Mouse (Mus musculus): ENCODE measurements at regions not wholly inside any gene's neighbourhood (a gene's known extent, or its start where the extent isn't known, plus 50 kb on each side); places are given as distances from the start of the nearest gene placed in this dataset.

- H3K36me3 ChIP-seq, result no peaks in the 10 kb centered on the region
- no peaks in the 10 kb centered on the region for H3K9me3 ChIP-seq
- H3K4me1 ChIP-seq, result no peaks in the 10 kb centered on the region
- H3K27ac ChIP-seq, result no peak overlapping the region
- no peak for DNase-seq (ENCODE audit: low spot score)
- H3K4me3 ChIP-seq, result no peak overlapping the region
- no peaks in the 10 kb centered on the region for H3K27me3 ChIP-seq (ENCODE audit: insufficient read depth, poor library complexity, severe bottlenecking)
- 85% methylated on average over 7 of the region's 7 CpGs for WGBS
Observed at GRCm38 (mm10) chr4:98224366-98224765, 158.7 kb downstream of the Tm2d1 start.

- DNase-seq (ENCODE audit: low spot score), result no peak
- no peaks in the 10 kb centered on the region for H3K9me3 ChIP-seq
- 67% methylated on average over 8 of the region's 8 CpGs for WGBS
- no peak overlapping the region for H3K4me3 ChIP-seq
- no peaks in the 10 kb centered on the region for H3K4me1 ChIP-seq
- H3K36me3 ChIP-seq, result no peaks in the 10 kb centered on the region
- no peak overlapping the region for H3K27ac ChIP-seq
- H3K27me3 ChIP-seq (ENCODE audit: insufficient read depth, poor library complexity, severe bottlenecking), result no peaks in the 10 kb centered on the region
Observed at GRCm38 (mm10) chr4:98223429-98223828, 159.7 kb downstream of the Tm2d1 start.

- Histone ChIP-seq H3K4me3 (no peak overlapping the region), H3K27ac (no peak overlapping the region), H3K27me3 (ENCODE audit: insufficient read depth, poor library complexity, severe bottlenecking) (no peaks in the 10 kb centered on the region), H3K36me3 (no peaks in the 10 kb centered on the region), H3K4me1 (no peaks in the 10 kb centered on the region), H3K9me3 (no peaks in the 10 kb centered on the region)
- no peak for DNase-seq (ENCODE audit: low spot score)
- 67% methylated on average over 4 of the region's 4 CpGs for WGBS
Observed at GRCm38 (mm10) chr4:98221566-98221965, 161.5 kb downstream of the Tm2d1 start.

GRCm38 (mm10) chr4:98215218-98215617 is 167.9 kb downstream of the Tm2d1 start:
- H3K27me3 ChIP-seq (ENCODE audit: insufficient read depth, poor library complexity, severe bottlenecking), result no peaks in the 10 kb centered on the region
- DNase-seq (ENCODE audit: low spot score), result no peak
- 91% methylated on average over 5 of the region's 5 CpGs for WGBS
- no peaks in the 10 kb centered on the region for H3K4me1 ChIP-seq
- H3K4me3 ChIP-seq, result no peak overlapping the region
- no peaks in the 10 kb centered on the region for H3K36me3 ChIP-seq
- H3K9me3 ChIP-seq, result no peaks in the 10 kb centered on the region
- no peak overlapping the region for H3K27ac ChIP-seq

- no peaks in the 10 kb centered on the region for H3K9me3 ChIP-seq
- no peak for DNase-seq (ENCODE audit: low spot score)
- peaks cover 9% of the 10 kb centered on the region; the same call in 1 of the 2 replicates for H3K4me1 ChIP-seq
- no peaks in the 10 kb centered on the region for H3K27me3 ChIP-seq (ENCODE audit: insufficient read depth, poor library complexity, severe bottlenecking)
- no peak overlapping the region for H3K4me3 ChIP-seq
- H3K27ac ChIP-seq, result no peak overlapping the region
- 85% methylated on average over 8 of the region's 8 CpGs for whole genome bisulfite sequencing
- H3K36me3 ChIP-seq, result no peaks in the 10 kb centered on the region
Observed at GRCm38 (mm10) chr4:98207446-98207845, 175.7 kb downstream of the Tm2d1 start.

- WGBS, result 54% methylated on average over 6 of the region's 6 CpGs
- DNase-seq (ENCODE audit: low spot score), result no peak
- no peaks in the 10 kb centered on the region for H3K9me3 ChIP-seq
- H3K27me3 ChIP-seq (ENCODE audit: insufficient read depth, poor library complexity, severe bottlenecking), result no peaks in the 10 kb centered on the region
- H3K27ac ChIP-seq, result no peak overlapping the region
- H3K4me3 ChIP-seq, result no peak overlapping the region
- no peaks in the 10 kb centered on the region for H3K36me3 ChIP-seq
- peaks cover 19% of the 10 kb centered on the region; the same call in 1 of the 2 replicates for H3K4me1 ChIP-seq
Observed at GRCm38 (mm10) chr4:98206245-98206970, 176.7 kb downstream of the Tm2d1 start.

GRCm38 (mm10) chr4:98203129-98203528 is 180.0 kb downstream of the Tm2d1 start:
- WGBS, result 63% methylated on average over 3 of the region's 3 CpGs
- H3K27me3 ChIP-seq (ENCODE audit: insufficient read depth, poor library complexity, severe bottlenecking), result no peaks in the 10 kb centered on the region
- no peak for DNase-seq (ENCODE audit: low spot score)
- H3K36me3 ChIP-seq, result no peaks in the 10 kb centered on the region
- H3K9me3 ChIP-seq, result no peaks in the 10 kb centered on the region
- H3K4me1 ChIP-seq, result peaks cover 21% of the 10 kb centered on the region; the same call in 1 of the 2 replicates
- H3K4me3 ChIP-seq, result no peak overlapping the region
- H3K27ac ChIP-seq, result peak overlapping the region; percentile 52; the same call in 1 of the 2 replicates

- no peak for DNase-seq (ENCODE audit: low spot score)
- WGBS, result 78% methylated on average over 2 of the region's 2 CpGs
- Histone ChIP-seq H3K4me1 (peaks cover 21% of the 10 kb centered on the region; the same call in 1 of the 2 replicates), H3K4me3 (no peak overlapping the region), H3K27ac (peak overlapping the region; percentile 43; the same call in 1 of the 2 replicates), H3K9me3 (no peaks in the 10 kb centered on the region), H3K36me3 (no peaks in the 10 kb centered on the region), H3K27me3 (ENCODE audit: insufficient read depth, poor library complexity, severe bottlenecking) (no peaks in the 10 kb centered on the region)
Observed at GRCm38 (mm10) chr4:98202232-98202631, 180.9 kb downstream of the Tm2d1 start.

- Histone ChIP-seq H3K9me3 (no peaks in the 10 kb centered on the region), H3K36me3 (no peaks in the 10 kb centered on the region), H3K4me3 (no peak overlapping the region), H3K27me3 (ENCODE audit: insufficient read depth, poor library complexity, severe bottlenecking) (no peaks in the 10 kb centered on the region), H3K27ac (peak overlapping the region; percentile 43; the same call in 1 of the 2 replicates), H3K4me1 (peaks cover 21% of the 10 kb centered on the region; the same call in 1 of the 2 replicates)
- peak; percentile 86 for DNase-seq (ENCODE audit: low spot score)
- WGBS, result 39% methylated on average over 3 of the region's 3 CpGs
Observed at GRCm38 (mm10) chr4:98201102-98201501, 182.0 kb downstream of the Tm2d1 start.

GRCm38 (mm10) chr4:98200701-98201100 is 182.4 kb downstream of the Tm2d1 start:
- Histone ChIP-seq H3K4me1 (peaks cover 21% of the 10 kb centered on the region; the same call in 1 of the 2 replicates), H3K27me3 (ENCODE audit: insufficient read depth, poor library complexity, severe bottlenecking) (no peaks in the 10 kb centered on the region), H3K9me3 (no peaks in the 10 kb centered on the region), H3K36me3 (no peaks in the 10 kb centered on the region), H3K27ac (peak overlapping the region; percentile 11; the same call in 1 of the 2 replicates), H3K4me3 (no peak overlapping the region)
- 67% methylated on average over 1 of the region's 1 CpGs for WGBS
- DNase-seq (ENCODE audit: low spot score), result no peak

- Histone ChIP-seq H3K4me1 (no peaks in the 10 kb centered on the region), H3K4me3 (no peak overlapping the region), H3K27me3 (ENCODE audit: insufficient read depth, poor library complexity, severe bottlenecking) (no peaks in the 10 kb centered on the region), H3K27ac (no peak overlapping the region), H3K9me3 (no peaks in the 10 kb centered on the region), H3K36me3 (no peaks in the 10 kb centered on the region)
- DNase-seq (ENCODE audit: low spot score), result no peak
- 85% methylated on average over 3 of the region's 3 CpGs for WGBS
Observed at GRCm38 (mm10) chr4:98190318-98190717, 192.8 kb downstream of the Tm2d1 start.

GRCm38 (mm10) chr4:98189894-98190293 is 193.2 kb downstream of the Tm2d1 start:
- Histone ChIP-seq H3K4me1 (no peaks in the 10 kb centered on the region), H3K27ac (no peak overlapping the region), H3K9me3 (no peaks in the 10 kb centered on the region), H3K36me3 (no peaks in the 10 kb centered on the region), H3K27me3 (ENCODE audit: insufficient read depth, poor library complexity, severe bottlenecking) (no peaks in the 10 kb centered on the region), H3K4me3 (no peak overlapping the region)
- DNase-seq (ENCODE audit: low spot score), result no peak
- 45% methylated on average over 1 of the region's 1 CpGs for WGBS

GRCm38 (mm10) chr4:98188944-98189343 is 194.2 kb downstream of the Tm2d1 start:
- 85% methylated on average over 7 of the region's 7 CpGs for WGBS
- no peaks in the 10 kb centered on the region for H3K9me3 ChIP-seq
- no peaks in the 10 kb centered on the region for H3K4me1 ChIP-seq
- no peaks in the 10 kb centered on the region for H3K27me3 ChIP-seq (ENCODE audit: insufficient read depth, poor library complexity, severe bottlenecking)
- no peak overlapping the region for H3K27ac ChIP-seq
- no peaks in the 10 kb centered on the region for H3K36me3 ChIP-seq
- DNase-seq (ENCODE audit: low spot score), result no peak
- H3K4me3 ChIP-seq, result no peak overlapping the region
